In genomic region chr9:122294242-122294881, GRCm38 (mm10) we compare ENCODE assay signal across 8 mouse cellular contexts. TPM values are rescaled to one million over a fixed set of nuclear protein-coding genes. Genes with fewer than 3 reads are reported as not detected.
A peak's percentile ranks its signal among the peaks of the same experiment; 100 is the strongest.
DNase-seq lines count a peak whose midpoint lies in the region; ATAC-seq and TF ChIP-seq lines count a peak whose summit lies in the region.

Gene Ano10 (minus strand): TSS chr9:122294423.

- H3K36me3 ChIP-seq in kidney, embryonic 14.5 days (ENCODE audit: control insufficient read depth, insufficient read depth, low read length): no peaks in the 10 kb centered on the region
- H3K36me3 ChIP-seq in limb, embryonic 15.5 days: no peaks in the 10 kb centered on the region

- ATAC-seq in kidney, embryonic 14.5 days (ENCODE audit: low FRiP score, low TSS enrichment): peak; percentile 97
- peak; percentile 96 for ATAC-seq in limb, embryonic 15.5 days (ENCODE audit: insufficient number of reproducible peaks, low FRiP score, low TSS enrichment, low read depth)

- DNase-seq in A20 (ENCODE audit: low read depth, low spot score): peak; percentile 100
- peak; percentile 95 to 98 for DNase-seq in heart, adult 9 months (ENCODE audit: low spot score in 2 of 2)
- peak; percentile 95 to 97 for DNase-seq in monocyte, adult 2 months (ENCODE audit: low read depth in 1 of 2, low spot score in 2 of 2)
- peak; percentile 98 to 99 for DNase-seq in spleen, postnatal 36 days (ENCODE audit: low spot score in 2 of 2)

- no peak for TF ChIP-seq CTCF in bone marrow macrophage, adult 2 months (IDR thresholded peaks at IDR 0.05; ENCODE audit: low read depth, low read length)
- no peak for TF ChIP-seq CTCF in embryonic fibroblast, embryonic 13.5 days (IDR thresholded peaks at IDR 0.05; ENCODE audit: borderline replicate concordance, insufficient read depth, low read length)

- peaks cover 28% of the 10 kb centered on the region for H3K4me1 ChIP-seq in bone marrow macrophage, adult 2 months (ENCODE audit: control insufficient read depth, insufficient read depth, low read length)
- H3K4me1 ChIP-seq in embryonic fibroblast, embryonic 13.5 days (ENCODE audit: control insufficient read depth, insufficient read depth, low read length): peaks cover 4% of the 10 kb centered on the region; the same call in 1 of the 2 replicates
- peaks cover 5% of the 10 kb centered on the region; the same call in 1 of the 2 replicates for H3K4me1 ChIP-seq in kidney, embryonic 14.5 days (ENCODE audit: control insufficient read depth, insufficient read depth, low read length)
- peaks cover 17% of the 10 kb centered on the region for H3K4me1 ChIP-seq in limb, embryonic 15.5 days

- H3K27me3 ChIP-seq in kidney, embryonic 14.5 days (ENCODE audit: control insufficient read depth, insufficient read depth, low read length): no peaks in the 10 kb centered on the region
- no peaks in the 10 kb centered on the region for H3K27me3 ChIP-seq in limb, embryonic 15.5 days

- TF ChIP-seq POLR2A in bone marrow macrophage, adult 2 months (IDR thresholded peaks at IDR 0.05; ENCODE audit: borderline replicate concordance, low read depth, low read length): no peak
- TF ChIP-seq POLR2A in embryonic fibroblast, embryonic 13.5 days (IDR thresholded peaks at IDR 0.05; ENCODE audit: low read depth, low read length): peak; percentile 82

- no peaks in the 10 kb centered on the region for H3K9me3 ChIP-seq in kidney, embryonic 14.5 days (ENCODE audit: control insufficient read depth, low read length)
- H3K9me3 ChIP-seq in limb, embryonic 15.5 days: no peaks in the 10 kb centered on the region

- peak within 1 kb of the TSS; percentile 74 for H3K4me2 ChIP-seq in kidney, embryonic 14.5 days (replicated peaks; ENCODE audit: low read depth, low read length)
- peak within 1 kb of the TSS; percentile 60 for H3K4me2 ChIP-seq in limb, embryonic 15.5 days

- WGBS in kidney, embryonic 14.5 days: under 1% methylated on average over 50 of the region's 51 CpGs
- WGBS in limb, embryonic 15.5 days: 1% methylated on average over 50 of the region's 51 CpGs

- H3K27ac ChIP-seq in bone marrow macrophage, adult 2 months (ENCODE audit: insufficient read depth, low read depth, low read length): no peak within 1 kb of the TSS
- H3K27ac ChIP-seq in embryonic fibroblast, embryonic 13.5 days (ENCODE audit: insufficient read depth, low read length): peak within 1 kb of the TSS; percentile 10
- peak within 1 kb of the TSS; percentile 33; the same call in 1 of the 2 replicates for H3K27ac ChIP-seq in kidney, embryonic 14.5 days (ENCODE audit: low read depth, low read length)
- peak within 1 kb of the TSS; percentile 78 for H3K27ac ChIP-seq in limb, embryonic 15.5 days

- H3K4me3 ChIP-seq in bone marrow macrophage, adult 2 months (ENCODE audit: insufficient read depth, low read length): peak within 1 kb of the TSS; percentile 67
- peak within 1 kb of the TSS; percentile 85 for H3K4me3 ChIP-seq in embryonic fibroblast, embryonic 13.5 days (ENCODE audit: insufficient read depth, low read length)
- H3K4me3 ChIP-seq in kidney, embryonic 14.5 days (ENCODE audit: low read length): peak within 1 kb of the TSS; percentile 66
- H3K4me3 ChIP-seq in limb, embryonic 15.5 days: peak within 1 kb of the TSS; percentile 80

- peak within 1 kb of the TSS; percentile 77 for H3K9ac ChIP-seq in kidney, embryonic 14.5 days (ENCODE audit: low read depth, low read length)
- peak within 1 kb of the TSS; percentile 74 for H3K9ac ChIP-seq in limb, embryonic 15.5 days

RNA-seq across cellular contexts. Expression of gene Ano10, which starts in this region (rescaled TPM):
- 24.7 and 25.1 TPM in 2 replicates for polyA plus RNA-seq in bone marrow macrophage, adult 2 months (2012; ENCODE audit: insufficient read depth, insufficient read length, missing spikeins)
- polyA plus RNA-seq in embryonic fibroblast, embryonic 13.5 days (2011; ENCODE audit: insufficient read length, low read depth, missing spikeins): 63.6 and 66.4 TPM in 2 replicates
- polyA plus RNA-seq in kidney, embryonic 14.5 days (2014; fragmentation: Nextera tagmentation; extraction: Ambion mirVana): 22.5 and 37.0 TPM in 2 replicates
- 46.1 and 51.2 TPM in 2 replicates for polyA plus RNA-seq in limb, embryonic 15.5 days (2015; fragmentation: Nextera tagmentation; extraction: Ambion mirVana)
